Mouse (Mus musculus) heart, postnatal 14 days (tissue): ENCODE results near the gene Sh2d3c. TPM values are rescaled to one million over a fixed set of nuclear protein-coding genes. Genes with fewer than 3 reads are reported as not detected.

Experiments used
- DNase-seq, 2 experiments: peaks; one replicate each; pipeline ENCODE4 v3.0.0; 2021 to 2022
- intact Hi-C: fragments of 180-260 bp; cut with DNase I; formaldehyde crosslinking; loops from one replicate; pipeline ENCODE4 v1.15.1; 2025
- long read RNA-seq, 2 experiments: library from polyadenylated mRNA; stranded (forward); transcript quantifications; one replicate each; pipeline ENCODE4 v2.0.0; 2021
- total RNA-seq, 2 experiments: library from RNA; stranded (reverse); gene quantifications; 2 replicates each; pipeline ENCODE4 v1.2.3; 2021

Gene Sh2d3c
- 10 to 100 TPM; 37.4 to 39.4 TPM for total RNA-seq
- long read RNA-seq, experiment 1, transcript Sh2d3c-202 (11 exons, 3,107 nt), result major isoform, 53 of 89 reads
- long read RNA-seq, experiment 1, partial matches to known transcripts, result 17 of 89 reads
- long read RNA-seq, experiment 1, other reads (novel, unspliced or antisense), result 17 of 89 reads
- long read RNA-seq, experiment 2, transcript Sh2d3c-202 (11 exons, 3,107 nt), result major isoform, 38 of 61 reads
- long read RNA-seq, experiment 2, partial matches to known transcripts, result 13 of 61 reads
- long read RNA-seq, experiment 2, other reads (novel, unspliced or antisense), result 9 of 61 reads

- peak in 1 of 2 experiments; percentile 55 for DNase-seq
- intact Hi-C loops, result no loop called here
Measured at GRCm38 (mm10) chr2:32720681-32721229, at the start of gene Sh2d3c. TSS of gene Sh2d3c (plus strand) at chr2:32721055.

- intact Hi-C loops, result no loop called here
- no peak for DNase-seq
Measured at GRCm38 (mm10) chr2:32671147-32671546, 49.7 kb upstream of the Sh2d3c start.

GRCm38 (mm10) chr2:32671907-32672595 lies 48.8 kb upstream of the Sh2d3c start:
- intact Hi-C loops, result no loop called here
- no peak for DNase-seq

GRCm38 (mm10) chr2:32673176-32673917 lies 47.5 kb upstream of the Sh2d3c start:
- DNase-seq, result no peak
- intact Hi-C loops, result no loop called here

GRCm38 (mm10) chr2:32676821-32677220 lies 44.0 kb upstream of the Sh2d3c start:
- intact Hi-C loops, result no loop called here
- DNase-seq, result no peak

GRCm38 (mm10) chr2:32677683-32678082 lies 43.2 kb upstream of the Sh2d3c start:
- DNase-seq, result no peak
- intact Hi-C loops, result no loop called here

GRCm38 (mm10) chr2:32680051-32680451 lies 40.8 kb upstream of the Sh2d3c start:
- intact Hi-C loops, result no loop called here
- peak; percentile 43 to 54 for DNase-seq

GRCm38 (mm10) chr2:32680961-32681650 lies 39.7 kb upstream of the Sh2d3c start:
- DNase-seq, result no peak
- intact Hi-C loops, result no loop called here

GRCm38 (mm10) chr2:32681754-32682153 lies 39.1 kb upstream of the Sh2d3c start:
- intact Hi-C loops, result no loop called here

GRCm38 (mm10) chr2:32682721-32683417 lies 38.0 kb upstream of the Sh2d3c start:
- DNase-seq, result peak; percentile 38 to 42

More at GRCm38 (mm10) chr2:32681754-32682153, 39.1 kb upstream of the Sh2d3c start:
- DNase-seq, result no peak

GRCm38 (mm10) chr2:32683701-32684100 lies 37.2 kb upstream of the Sh2d3c start:
- DNase-seq, result no peak
- intact Hi-C loops, result no loop called here

More at GRCm38 (mm10) chr2:32682721-32683417, 38.0 kb upstream of the Sh2d3c start:
- intact Hi-C loops, result no loop called here

GRCm38 (mm10) chr2:32684681-32685428 lies 36.0 kb upstream of the Sh2d3c start:
- intact Hi-C loops, result no loop called here
- no peak for DNase-seq

- intact Hi-C loops, result no loop called here
- no peak for DNase-seq
Measured at GRCm38 (mm10) chr2:32685807-32686206, 35.0 kb upstream of the Sh2d3c start.

- intact Hi-C loops, result no loop called here
- DNase-seq, result no peak
Measured at GRCm38 (mm10) chr2:32686640-32687039, 34.2 kb upstream of the Sh2d3c start.

- intact Hi-C loops, result no loop called here
- no peak for DNase-seq
Measured at GRCm38 (mm10) chr2:32687562-32687961, 33.3 kb upstream of the Sh2d3c start.

- intact Hi-C loops, result loop anchor here (1.0 to 2.0 kb wide), 2 partner anchors 58 to 105 kb away; no protein-coding TSS in a partner anchor
- DNase-seq, result peak; percentile 91 to 95
Measured at GRCm38 (mm10) chr2:32689420-32689819, 31.4 kb upstream of the Sh2d3c start.

GRCm38 (mm10) chr2:32691041-32691440 lies 29.8 kb upstream of the Sh2d3c start:
- intact Hi-C loops, result no loop called here

GRCm38 (mm10) chr2:32692496-32692895 lies 28.4 kb upstream of the Sh2d3c start:
- intact Hi-C loops, result no loop called here
- no peak for DNase-seq

More at GRCm38 (mm10) chr2:32691041-32691440, 29.8 kb upstream of the Sh2d3c start:
- DNase-seq, result no peak

GRCm38 (mm10) chr2:32693282-32693681 lies 27.6 kb upstream of the Sh2d3c start:
- intact Hi-C loops, result no loop called here
- DNase-seq, result no peak
